Mouse (Mus musculus) midbrain, postnatal 0 days (tissue): Measurements from ENCODE around the gene 1700019A02Rik. TPM values are rescaled to one million over a fixed set of nuclear protein-coding genes. Genes with fewer than 3 reads are reported as not detected.

Source experiments
- ATAC-seq: fragments of 200-750 bp; cut with Nextera tagmentation; 2 replicates; pipeline ENCODE4 v1.8.0; 2017; ENCODE audit warnings: moderate number of reproducible peaks, mild to moderate bottlenecking, moderate TSS enrichment, moderate library complexity; ENCODE audit not compliant: low FRiP score
- DNase-seq: peaks from one replicate; pipeline ENCODE4 v3.0.0-alpha.2; 2015; ENCODE audit warnings: low spot score
- H3K27ac ChIP-seq: fragments of 300-500 bp; sonication (generic); 2 replicates; pipeline ENCODE4 v1.5.1; 2014; ENCODE audit warnings: low read depth, mild to moderate bottlenecking, low read length, mixed read lengths
- H3K27me3 ChIP-seq: fragments of 300-500 bp; sonication (generic); 2 replicates; pipeline ENCODE4 v1.6.1; 2014; ENCODE audit warnings: low read length, control low read depth, mixed read lengths; ENCODE audit not compliant: insufficient read depth
- H3K36me3 ChIP-seq: fragments of 300-500 bp; sonication (generic); 2 replicates; pipeline ENCODE4 v1.6.1; 2014; ENCODE audit warnings: low read length, control low read depth, mixed read lengths; ENCODE audit not compliant: insufficient read depth
- H3K4me1 ChIP-seq: fragments of 300-500 bp; sonication (generic); 2 replicates; pipeline ENCODE4 v1.6.1; 2014; ENCODE audit warnings: mild to moderate bottlenecking, control low read depth, antibody characterized with exemption, low read length, mixed read lengths; ENCODE audit not compliant: insufficient read depth
- H3K4me2 ChIP-seq: fragments of 300-500 bp; sonication (generic); 2 replicates; pipeline ENCODE4 v1.6.1; 2014; ENCODE audit warnings: low read depth, mild to moderate bottlenecking, low read length, mixed read lengths; ENCODE audit not compliant: poor library complexity, severe bottlenecking
- H3K4me3 ChIP-seq: fragments of 300-500 bp; sonication (generic); 2 replicates; pipeline ENCODE4 v1.5.1; 2014; ENCODE audit warnings: low read depth, mild to moderate bottlenecking, low read length, moderate library complexity
- H3K9ac ChIP-seq: fragments of 300-500 bp; sonication (generic); replicated peaks from 2 replicates; pipeline ENCODE4 v1.6.1; 2014; ENCODE audit warnings: mild to moderate bottlenecking, low read length, moderate library complexity, mixed read lengths; ENCODE audit not compliant: poor library complexity, severe bottlenecking
- H3K9me3 ChIP-seq: fragments of 300-500 bp; sonication (generic); 2 replicates; pipeline ENCODE4 v1.6.1; 2016; ENCODE audit warnings: low read length, control low read depth
- CTCF ChIP-seq: IDR thresholded peaks from 2 replicates; pipeline ENCODE4 v1.5.1; 2016; ENCODE audit warnings: antibody characterized with exemption, mild to moderate bottlenecking
- WGBS: fragments of 180-500 bp; shearing (Covaris S2); extraction: QIAGEN DNeasy Blood & Tissue Kit; methylation state at CpG from one replicate; pipeline ENCODE4 v1.1.7; 2014; 5-methylcytosine and 5-hydroxymethylcytosine counted together
- polyA plus RNA-seq: library from polyadenylated mRNA; unstranded; fragments of >200 nt; fragmentation: Nextera tagmentation; extraction: Ambion mirVana; gene quantifications from 2 replicates; pipeline ENCODE4 v1.2.1, GENCODE M21; 2015
- total RNA-seq: library from RNA; depleted of rRNA; stranded (reverse); fragments of >200 nt; gene quantifications from 2 replicates; pipeline ENCODE4 v1.2.3, GENCODE M21; 2014; rRNA removed

The 1700019A02Rik gene
- total and polyA plus RNA-seq, 2 experiments from 2014 or later: not detected

DNA sequence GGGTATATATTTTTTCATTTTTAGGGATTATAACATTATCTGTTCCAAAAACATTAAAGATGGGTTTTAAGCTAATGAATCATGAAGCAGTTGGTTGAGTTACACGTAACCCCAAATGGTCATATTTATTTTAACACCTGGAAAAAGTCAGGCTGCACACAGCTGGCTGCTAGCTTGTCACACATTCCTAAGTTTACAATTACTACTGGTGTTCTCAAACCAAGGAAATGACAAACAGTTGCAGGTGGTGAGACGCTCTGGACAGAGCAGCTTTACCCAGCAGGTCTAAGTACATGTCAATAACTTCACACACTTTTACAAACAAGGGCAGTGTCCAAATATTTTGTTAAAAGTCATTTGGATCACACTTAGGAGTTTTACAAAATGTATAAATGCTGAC is 64.4 kb downstream of the 1700019A02Rik start:
- 73% methylated on average over 2 of the region's 2 CpGs for WGBS
- DNase-seq (no peak), ATAC-seq (no peak)
- H3K4me1 ChIP-seq: no peaks in the 10 kb centered on the region
- no peak overlapping the region for H3K9ac ChIP-seq
- H3K4me2 ChIP-seq: no peak overlapping the region
- no peak for TF ChIP-seq CTCF
- H3K27ac ChIP-seq: no peak overlapping the region
- no peaks in the 10 kb centered on the region for H3K27me3 ChIP-seq
- no peaks in the 10 kb centered on the region for H3K9me3 ChIP-seq
- H3K4me3 ChIP-seq: no peak overlapping the region
- no peaks in the 10 kb centered on the region for H3K36me3 ChIP-seq

DNA sequence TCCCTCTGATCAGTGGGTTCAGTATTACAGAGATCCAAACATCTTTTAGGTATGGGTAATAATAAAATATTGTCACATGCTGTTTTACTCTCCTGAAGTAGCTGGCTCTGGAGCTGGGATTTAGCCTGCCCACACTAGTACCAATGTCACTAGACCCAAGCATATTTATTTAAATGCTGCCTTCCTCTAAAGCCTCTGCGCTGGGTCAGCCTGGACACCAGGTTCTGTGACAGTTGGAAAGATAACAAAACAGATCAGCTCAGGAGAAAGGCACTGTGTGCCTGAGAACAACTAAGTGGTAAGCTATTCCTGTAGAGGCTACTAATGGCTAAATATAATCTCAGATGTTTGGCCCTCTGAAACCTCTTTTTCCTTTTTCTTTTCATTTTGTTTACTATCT is 76.9 kb downstream of the 1700019A02Rik start:
- Histone ChIP-seq H3K4me3 (no peak overlapping the region), H3K27me3 (no peaks in the 10 kb centered on the region), H3K27ac (no peak overlapping the region), H3K9me3 (no peaks in the 10 kb centered on the region), H3K36me3 (no peaks in the 10 kb centered on the region), H3K4me2 (no peak overlapping the region), H3K9ac (no peak overlapping the region), H3K4me1 (no peaks in the 10 kb centered on the region)
- no peak for TF ChIP-seq CTCF
- DNase-seq (no peak), ATAC-seq (no peak)
- 95% methylated on average over 1 of the region's 1 CpGs for WGBS

Other genes starting within 250 kb of the 1700019A02Rik start
- 2.6 and 5.0 TPM in 2 replicates for gene 1700019D03Rik, start 167.5 kb downstream of the 1700019A02Rik start, total RNA-seq
- gene 1700019D03Rik, start 167.5 kb downstream of the 1700019A02Rik start, polyA plus RNA-seq: 5.5 and 6.1 TPM in 2 replicates
- 0.55 TPM in 1 of 2 replicates, not detected in the other for gene Mstn, start 126.0 kb downstream of the 1700019A02Rik start, total RNA-seq
- 0.43 and 0.47 TPM in 2 replicates for gene Mstn, start 126.0 kb downstream of the 1700019A02Rik start, polyA plus RNA-seq
- 4.7 and 7.5 TPM in 2 replicates for gene Pms1, start 109.4 kb upstream of the 1700019A02Rik start, total RNA-seq
- 5.2 and 6.1 TPM in 2 replicates for gene Pms1, start 109.4 kb upstream of the 1700019A02Rik start, polyA plus RNA-seq
- 26.6 and 32.9 TPM in 2 replicates for gene Ormdl1, start 109.5 kb upstream of the 1700019A02Rik start, total RNA-seq
- 39.7 and 41.2 TPM in 2 replicates for gene Ormdl1, start 109.5 kb upstream of the 1700019A02Rik start, polyA plus RNA-seq
- gene Gm28778, start 109.5 kb upstream of the 1700019A02Rik start, total RNA-seq: not detected in 2 replicates
- not detected in 2 replicates for gene Gm28778, start 109.5 kb upstream of the 1700019A02Rik start, polyA plus RNA-seq
- 7.2 and 18.5 TPM in 2 replicates for gene Osgepl1, start 126.0 kb upstream of the 1700019A02Rik start, total RNA-seq
- gene Osgepl1, start 126.0 kb upstream of the 1700019A02Rik start, polyA plus RNA-seq: 17.0 and 19.7 TPM in 2 replicates
- 14.0 TPM in 1 of 2 replicates, not detected in the other for gene Asdurf, start 165.0 kb upstream of the 1700019A02Rik start, total RNA-seq
- gene Asdurf, start 165.0 kb upstream of the 1700019A02Rik start, polyA plus RNA-seq: 7.4 and 9.1 TPM in 2 replicates
- 0.66 and 2.5 TPM in 2 replicates for gene Gm28551, start 165.0 kb upstream of the 1700019A02Rik start, total RNA-seq
- gene Gm28551, start 165.0 kb upstream of the 1700019A02Rik start, polyA plus RNA-seq: 2.1 and 2.7 TPM in 2 replicates
- 28.3 and 41.7 TPM in 2 replicates for gene Asnsd1, start 165.1 kb upstream of the 1700019A02Rik start, total RNA-seq
- gene Asnsd1, start 165.1 kb upstream of the 1700019A02Rik start, polyA plus RNA-seq: 52.1 and 55.1 TPM in 2 replicates